Mouse (Mus musculus) hindbrain, embryonic 12.5 days (tissue): ENCODE data around the gene Cyp2d40. TPM values are rescaled to one million over a fixed set of nuclear protein-coding genes. Genes with fewer than 3 reads are reported as not detected.
"Not testable (repeated sequence)": the region's sequence is repeated elsewhere in the genome, so short reads cannot be mapped to it uniquely, and the experiment has no call there.

Experiments used
- ATAC-seq: fragments of 200-750 bp; cut with Nextera tagmentation; 2 replicates; pipeline ENCODE4 v1.8.0; 2017; ENCODE audit warnings: moderate TSS enrichment; ENCODE audit not compliant: low FRiP score
- H3K27ac ChIP-seq: fragments of 300-500 bp; sonication (generic); 2 replicates; pipeline ENCODE4 v1.5.1; 2016; ENCODE audit warnings: mild to moderate bottlenecking
- H3K27me3 ChIP-seq: fragments of 300-500 bp; sonication (generic); 2 replicates; pipeline ENCODE4 v1.6.1; 2016; ENCODE audit warnings: mild to moderate bottlenecking
- H3K36me3 ChIP-seq: fragments of 300-500 bp; sonication (generic); 2 replicates; pipeline ENCODE4 v1.6.1; 2016; ENCODE audit warnings: mild to moderate bottlenecking
- H3K4me1 ChIP-seq: fragments of 300-500 bp; sonication (generic); 2 replicates; pipeline ENCODE4 v1.6.1; 2016
- H3K4me2 ChIP-seq: fragments of 300-500 bp; sonication (generic); replicated peaks from 2 replicates; pipeline ENCODE4 v1.6.1; 2016; ENCODE audit warnings: mild to moderate bottlenecking
- H3K4me3 ChIP-seq: fragments of 300-500 bp; sonication (generic); 2 replicates; pipeline ENCODE4 v1.5.1; 2016; ENCODE audit warnings: mild to moderate bottlenecking
- H3K9ac ChIP-seq: fragments of 300-500 bp; sonication (generic); 2 replicates; pipeline ENCODE4 v1.6.1; 2016; ENCODE audit warnings: mild to moderate bottlenecking, moderate library complexity
- H3K9me3 ChIP-seq: fragments of 300-500 bp; sonication (generic); replicated peaks from 2 replicates; pipeline ENCODE4 v1.6.1; 2016; ENCODE audit warnings: mild to moderate bottlenecking
- WGBS: fragments of 180-500 bp; shearing (Covaris S2); methylation state at CpG from one replicate; pipeline ENCODE4 v1.1.7; 2016; 5-methylcytosine and 5-hydroxymethylcytosine counted together
- microRNA-seq: library from miRNA; unstranded; fragments of <30 nt; microRNA quantifications from one replicate; pipeline ENCODE4, GENCODE M21; 2017
- polyA plus RNA-seq: library from polyadenylated mRNA; unstranded; fragments of >200 nt; fragmentation: Nextera tagmentation; extraction: Ambion mirVana; gene quantifications from 2 replicates; pipeline ENCODE4 v1.2.1, GENCODE M21; 2016

The Cyp2d40 gene
- polyA plus RNA-seq, 1 experiment from 2014 or later: not detected

- Histone ChIP-seq H3K4me2 (no peak overlapping the region), H3K4me1 (no peaks in the 10 kb centered on the region), H3K27ac (no peak overlapping the region), H3K9ac (no peak overlapping the region), H3K36me3 (no peaks in the 10 kb centered on the region), H3K9me3 (no peaks in the 10 kb centered on the region), H3K4me3 (no peak overlapping the region), H3K27me3 (no peaks in the 10 kb centered on the region)
- no peak for ATAC-seq
- WGBS: 85% methylated on average over 1 of the region's 1 CpGs
These were observed 19.8 kb upstream of the Cyp2d40 start for GRCm38 (mm10) chr15:82783800-82784199.

- not testable (repeated sequence) for H3K27ac ChIP-seq, H3K4me3 ChIP-seq, H3K27me3 ChIP-seq, H3K4me1 ChIP-seq, H3K9ac ChIP-seq, H3K4me2 ChIP-seq, H3K36me3 ChIP-seq, H3K9me3 ChIP-seq, ATAC-seq
- WGBS: 77% methylated on average over 5 of the region's 5 CpGs
These were observed 13.9 kb upstream of the Cyp2d40 start for GRCm38 (mm10) chr15:82777856-82778255.

GRCm38 (mm10) chr15:82765943-82766342 is 2.0 kb upstream of the Cyp2d40 start:
- 89% methylated on average over 2 of the region's 2 CpGs for WGBS
- H3K4me2 ChIP-seq: no peak overlapping the region

GRCm38 (mm10) chr15:82764881-82765280 is 898 bp upstream of the Cyp2d40 start:
- no peak for ATAC-seq
- Histone ChIP-seq H3K27ac (no peak overlapping the region), H3K9ac (no peak overlapping the region), H3K4me3 (no peak overlapping the region), H3K4me1 (no peaks in the 10 kb centered on the region), H3K9me3 (no peaks in the 10 kb centered on the region), H3K36me3 (no peaks in the 10 kb centered on the region), H3K27me3 (no peaks in the 10 kb centered on the region), H3K4me2 (no peak overlapping the region)
- WGBS: 82% methylated on average over 6 of the region's 6 CpGs

More at GRCm38 (mm10) chr15:82765943-82766342, 2.0 kb upstream of the Cyp2d40 start:
- Histone ChIP-seq H3K9me3 (no peaks in the 10 kb centered on the region), H3K9ac (no peak overlapping the region), H3K36me3 (no peaks in the 10 kb centered on the region), H3K27ac (no peak overlapping the region), H3K4me3 (no peak overlapping the region), H3K27me3 (no peaks in the 10 kb centered on the region), H3K4me1 (no peaks in the 10 kb centered on the region)
- no peak for ATAC-seq

GRCm38 (mm10) chr15:82748141-82748540 is 15.8 kb downstream of the Cyp2d40 start:
- no peak overlapping the region for H3K4me3 ChIP-seq
- H3K36me3 ChIP-seq: no peaks in the 10 kb centered on the region

GRCm38 (mm10) chr15:82747516-82747915 is 16.5 kb downstream of the Cyp2d40 start:
- peaks cover 6% of the 10 kb centered on the region; the same call in 1 of the 2 replicates for H3K9me3 ChIP-seq
- H3K4me2 ChIP-seq: no peak overlapping the region
- H3K27me3 ChIP-seq: no peaks in the 10 kb centered on the region
- no peak overlapping the region for H3K4me3 ChIP-seq
- no peak for ATAC-seq
- no peak overlapping the region for H3K27ac ChIP-seq
- no peak overlapping the region for H3K9ac ChIP-seq
- H3K36me3 ChIP-seq: no peaks in the 10 kb centered on the region
- no peaks in the 10 kb centered on the region for H3K4me1 ChIP-seq
- 57% methylated on average over 1 of the region's 1 CpGs for WGBS

More at GRCm38 (mm10) chr15:82748141-82748540, 15.8 kb downstream of the Cyp2d40 start:
- no peak overlapping the region for H3K9ac ChIP-seq
- H3K27ac ChIP-seq: no peak overlapping the region
- no peaks in the 10 kb centered on the region for H3K27me3 ChIP-seq
- 64% methylated on average over 1 of the region's 1 CpGs for WGBS
- H3K4me2 ChIP-seq: no peak overlapping the region
- no peak for ATAC-seq
- no peaks in the 10 kb centered on the region for H3K4me1 ChIP-seq
- peaks cover 6% of the 10 kb centered on the region; the same call in 1 of the 2 replicates for H3K9me3 ChIP-seq

- not testable (repeated sequence) for ATAC-seq, H3K4me3 ChIP-seq, H3K4me1 ChIP-seq, H3K9ac ChIP-seq, H3K9me3 ChIP-seq, H3K4me2 ChIP-seq, H3K27me3 ChIP-seq, H3K27ac ChIP-seq, H3K36me3 ChIP-seq
- 89% methylated on average over 4 of the region's 4 CpGs for WGBS
These were observed 30.6 kb downstream of the Cyp2d40 start for GRCm38 (mm10) chr15:82733331-82733925.

Small RNA genes within 50 kb of the gene (microRNA-seq; reads per million reads assigned to microRNA genes)
- gene Gm27618: not detected

Other genes with a start within 250 kb of the Cyp2d40 start
- gene Cyp2d12, start 209.1 kb downstream of the Cyp2d40 start, polyA plus RNA-seq: not detected in 2 replicates
- not detected in 2 replicates for gene Cyp2d34, start 143.2 kb downstream of the Cyp2d40 start, polyA plus RNA-seq
- 0.35 TPM in 1 of 2 replicates, not detected in the other for gene Cyp2d26, start 30.1 kb upstream of the Cyp2d40 start, polyA plus RNA-seq
- gene Tcf20, start 223.7 kb upstream of the Cyp2d40 start, polyA plus RNA-seq: 12.4 and 14.0 TPM in 2 replicates